In genomic region chr9:50849755-50850154, GRCm38 (mm10) we compare ENCODE assay signal across 9 mouse cellular contexts. TPM values are rescaled to one million over a fixed set of nuclear protein-coding genes. Genes with fewer than 3 reads are reported as not detected.
DNase-seq lines count a peak whose midpoint lies in the region; ATAC-seq and TF ChIP-seq lines count a peak whose summit lies in the region.
"Had no signal": no experiment of that assay in that cellular context is flagged by ENCODE, and none has a peak within 500 bp of the region (broad histone marks: within the 10 kb centered on the region; RNA-seq: fewer than 3 reads in every experiment).

No protein-coding gene starts in this region.

- 47% methylated on average over 9 of the region's 9 CpGs for WGBS in heart, embryonic 16.5 days
- WGBS in midbrain, embryonic 13.5 days, result 79% methylated on average over 9 of the region's 9 CpGs
- whole genome bisulfite sequencing in midbrain, embryonic 11.5 days, result 75% methylated on average over 9 of the region's 9 CpGs
- WGBS in intestine, embryonic 14.5 days, result 61% methylated on average over 9 of the region's 9 CpGs
- 53% methylated on average over 9 of the region's 9 CpGs for WGBS in stomach, postnatal 0 days

- TF ChIP-seq EP300 in stomach, postnatal 0 days (optimal IDR thresholded peaks at IDR 0.05), result no peak

- H3K27me3 ChIP-seq in heart, embryonic 16.5 days (ENCODE audit: control insufficient read depth, insufficient read depth, low read length), result no peaks in the 10 kb centered on the region
- H3K27me3 ChIP-seq in midbrain, embryonic 13.5 days, result no peaks in the 10 kb centered on the region
- no peaks in the 10 kb centered on the region for H3K27me3 ChIP-seq in midbrain, embryonic 11.5 days (ENCODE audit: control insufficient read depth, insufficient read depth, low read length)
- H3K27me3 ChIP-seq in intestine, embryonic 14.5 days (replicated peaks; ENCODE audit: control insufficient read depth, insufficient read depth, low read length), result no peaks in the 10 kb centered on the region
- H3K27me3 ChIP-seq in stomach, postnatal 0 days (ENCODE audit: control insufficient read depth, insufficient read depth, low read length), result no peaks in the 10 kb centered on the region
- H3K27me3 ChIP-seq: CH12.LX; hindbrain, embryonic 12.5 days had no signal

- no peak overlapping the region for H3K27ac ChIP-seq in heart, embryonic 16.5 days (ENCODE audit: low read length)
- H3K27ac ChIP-seq in midbrain, embryonic 13.5 days, result no peak overlapping the region
- no peak overlapping the region for H3K27ac ChIP-seq in midbrain, embryonic 11.5 days (ENCODE audit: low read depth, low read length)
- H3K27ac ChIP-seq in intestine, embryonic 14.5 days (ENCODE audit: low read depth), result peak overlapping the region; percentile 33; the same call in 1 of the 2 replicates
- H3K27ac ChIP-seq in stomach, postnatal 0 days (replicated peaks), result peak overlapping the region; percentile 63
- H3K27ac ChIP-seq: hindbrain, embryonic 12.5 days had no signal

- ATAC-seq in heart, embryonic 16.5 days (replicated peaks; ENCODE audit: extremely low read depth, insufficient read depth, low FRiP score), result no peak
- ATAC-seq in midbrain, embryonic 13.5 days, result peak; percentile 26; the same call in 1 of the 2 replicates
- ATAC-seq in midbrain, embryonic 11.5 days (ENCODE audit: low FRiP score), result no peak
- peak; percentile 18; the same call in 1 of the 2 replicates for ATAC-seq in intestine, embryonic 14.5 days (replicated peaks; ENCODE audit: low FRiP score, low TSS enrichment, low read depth)
- peak; percentile 72 for ATAC-seq in stomach, postnatal 0 days (ENCODE audit: low FRiP score, low TSS enrichment)

- DNase-seq in heart, postnatal 10 days, result no peak
- DNase-seq in midbrain, embryonic 11.5 days (ENCODE audit: low spot score, missing footprints), result no peak
- peak; percentile 56 for DNase-seq in intestine, embryonic 14.5 days (ENCODE audit: low spot score)
- DNase-seq in stomach, postnatal 0 days (ENCODE audit: low spot score), result peak; percentile 56
- DNase-seq in left cerebral cortex, adult 18-20 months (ENCODE audit: low spot score in 2 of 2), result no peak

- no peak overlapping the region for H3K4me3 ChIP-seq in heart, embryonic 16.5 days (ENCODE audit: low read length)
- H3K4me3 ChIP-seq in midbrain, embryonic 13.5 days (replicated peaks), result no peak overlapping the region
- no peak overlapping the region for H3K4me3 ChIP-seq in midbrain, embryonic 11.5 days (ENCODE audit: low read depth, low read length)
- H3K4me3 ChIP-seq in intestine, embryonic 14.5 days (ENCODE audit: low read depth, low read length), result no peak overlapping the region
- no peak overlapping the region for H3K4me3 ChIP-seq in stomach, postnatal 0 days (ENCODE audit: low read depth, low read length)
- H3K4me3 ChIP-seq: hindbrain, embryonic 12.5 days had no signal

- no peaks in the 10 kb centered on the region for H3K9me3 ChIP-seq in heart, embryonic 16.5 days (replicated peaks; ENCODE audit: control insufficient read depth, low read length)
- H3K9me3 ChIP-seq in midbrain, embryonic 13.5 days, result no peaks in the 10 kb centered on the region
- H3K9me3 ChIP-seq in midbrain, embryonic 11.5 days (ENCODE audit: control insufficient read depth, low read length), result no peaks in the 10 kb centered on the region
- no peaks in the 10 kb centered on the region for H3K9me3 ChIP-seq in intestine, embryonic 14.5 days (ENCODE audit: control insufficient read depth, low read length)
- H3K9me3 ChIP-seq in stomach, postnatal 0 days (ENCODE audit: control insufficient read depth, low read length), result no peaks in the 10 kb centered on the region
- H3K9me3 ChIP-seq: hindbrain, embryonic 12.5 days had no signal

- intact Hi-C loops in heart, postnatal 10 days (cut with DNase I), result loop anchor here (1.0 kb wide), 3 partner anchors 160 to 303 kb away; partner anchors contain the start of gene Sik2

- peak overlapping the region; percentile 45; the same call in 1 of the 2 replicates for H3K9ac ChIP-seq in heart, embryonic 16.5 days (ENCODE audit: low read length)
- H3K9ac ChIP-seq in midbrain, embryonic 13.5 days (replicated peaks), result no peak overlapping the region
- H3K9ac ChIP-seq in midbrain, embryonic 11.5 days (ENCODE audit: low read length), result no peak overlapping the region
- H3K9ac ChIP-seq in intestine, embryonic 14.5 days (ENCODE audit: low read length), result no peak overlapping the region
- no peak overlapping the region for H3K9ac ChIP-seq in stomach, postnatal 0 days (ENCODE audit: low read length)
- H3K9ac ChIP-seq: hindbrain, embryonic 12.5 days had no signal

- H3K4me2 ChIP-seq in heart, embryonic 16.5 days (ENCODE audit: low read depth, low read length), result peak overlapping the region; percentile 59; the same call in 1 of the 2 replicates
- no peak overlapping the region for H3K4me2 ChIP-seq in midbrain, embryonic 13.5 days (replicated peaks)
- no peak overlapping the region for H3K4me2 ChIP-seq in midbrain, embryonic 11.5 days
- H3K4me2 ChIP-seq in intestine, embryonic 14.5 days (ENCODE audit: low read length), result peak overlapping the region; percentile 38
- peak overlapping the region; percentile 21 for H3K4me2 ChIP-seq in stomach, postnatal 0 days (replicated peaks; ENCODE audit: low read depth)
- H3K4me2 ChIP-seq: hindbrain, embryonic 12.5 days had no signal

- H3K36me3 ChIP-seq in heart, embryonic 16.5 days (ENCODE audit: control insufficient read depth, insufficient read depth), result no peaks in the 10 kb centered on the region
- no peaks in the 10 kb centered on the region; the same call in 1 of the 2 replicates for H3K36me3 ChIP-seq in midbrain, embryonic 13.5 days
- no peaks in the 10 kb centered on the region for H3K36me3 ChIP-seq in midbrain, embryonic 11.5 days (ENCODE audit: control insufficient read depth, insufficient read depth, low read length)
- H3K36me3 ChIP-seq in intestine, embryonic 14.5 days (ENCODE audit: control insufficient read depth, insufficient read depth, low read length), result peaks cover 4% of the 10 kb centered on the region; the same call in 1 of the 2 replicates
- no peaks in the 10 kb centered on the region for H3K36me3 ChIP-seq in stomach, postnatal 0 days (ENCODE audit: control insufficient read depth, insufficient read depth, low read length)
- H3K36me3 ChIP-seq: hindbrain, embryonic 12.5 days had no signal

- peaks cover 22% of the 10 kb centered on the region for H3K4me1 ChIP-seq in heart, embryonic 16.5 days (ENCODE audit: control insufficient read depth, insufficient read depth, low read length)
- peaks cover 15% of the 10 kb centered on the region for H3K4me1 ChIP-seq in midbrain, embryonic 13.5 days (replicated peaks)
- H3K4me1 ChIP-seq in midbrain, embryonic 11.5 days (ENCODE audit: control insufficient read depth, insufficient read depth, low read length), result peaks cover 2% of the 10 kb centered on the region; the same call in 1 of the 2 replicates
- H3K4me1 ChIP-seq in intestine, embryonic 14.5 days (replicated peaks; ENCODE audit: control insufficient read depth, insufficient read depth, low read length), result peaks cover 16% of the 10 kb centered on the region; the same call in 1 of the 2 replicates
- H3K4me1 ChIP-seq in stomach, postnatal 0 days (replicated peaks; ENCODE audit: control insufficient read depth, insufficient read depth), result no peaks in the 10 kb centered on the region

- no peak for TF ChIP-seq CTCF in stomach, postnatal 0 days (IDR thresholded peaks at IDR 0.05; ENCODE audit: low read depth)

RNA-seq across cellular contexts. Expression of gene Ppp2r1b, which starts 4.7 kb away (rescaled TPM):
- polyA plus RNA-seq in heart, embryonic 16.5 days (2015; fragmentation: Nextera tagmentation; extraction: Ambion mirVana), result 38.2 and 41.8 TPM in 2 replicates
- total RNA-seq in heart, postnatal 10 days (2021), result 10 to 100 TPM; 14.7 to 16.4 TPM
- polyA plus RNA-seq in midbrain, embryonic 13.5 days (2015; fragmentation: Nextera tagmentation; extraction: Ambion mirVana), result 56.1 and 58.0 TPM in 2 replicates
- 114 and 126 TPM in 2 replicates for polyA plus RNA-seq in midbrain, embryonic 11.5 days (2014; fragmentation: Nextera tagmentation; extraction: Ambion mirVana)
- polyA plus RNA-seq in intestine, embryonic 14.5 days (2014; fragmentation: Nextera tagmentation; extraction: Ambion mirVana), result 73.9 and 80.8 TPM in 2 replicates
- 32.6 and 33.2 TPM in 2 replicates for polyA plus RNA-seq in stomach, postnatal 0 days (2015; fragmentation: Nextera tagmentation; extraction: Ambion mirVana)
- 10 to 100 TPM; 19.8 to 27.7 TPM for total RNA-seq in left cerebral cortex, adult 18-20 months (2021)

Comparison
In these comparisons a context has a peak if more than half of its experiments do, and no peak if none do; other contexts are left out.
1. ATAC-seq: peak in midbrain, embryonic 13.5 days (single experiment), intestine, embryonic 14.5 days (single experiment) and stomach, postnatal 0 days (single experiment); none in heart, embryonic 16.5 days (single experiment) and midbrain, embryonic 11.5 days (single experiment).
2. H3K27ac ChIP-seq: peak in intestine, embryonic 14.5 days (single experiment) and stomach, postnatal 0 days (single experiment); none in heart, embryonic 16.5 days (single experiment), midbrain, embryonic 13.5 days (single experiment) and midbrain, embryonic 11.5 days (single experiment).
3. H3K4me2 ChIP-seq: peak in heart, embryonic 16.5 days (single experiment), intestine, embryonic 14.5 days (single experiment) and stomach, postnatal 0 days (single experiment); none in midbrain, embryonic 13.5 days (single experiment) and midbrain, embryonic 11.5 days (single experiment).
4. DNase-seq: peak in intestine, embryonic 14.5 days (single experiment) and stomach, postnatal 0 days (single experiment); none in heart, postnatal 10 days (0 of 2), midbrain, embryonic 11.5 days (single experiment) and left cerebral cortex, adult 18-20 months (0 of 2).